Mouse (Mus musculus): ENCODE results near the gene Vamp1. TPM values are rescaled to one million over a fixed set of nuclear protein-coding genes. Genes with fewer than 3 reads are reported as not detected.
"Not testable (repeated sequence)": the region's sequence is repeated elsewhere in the genome, so short reads cannot be mapped to it uniquely, and the experiment has no call there.

Gene Vamp1
- polyA plus RNA-seq, 1 experiment from 2014 or later, result 7.5 TPM

- H3K27me3 ChIP-seq (ENCODE audit: insufficient read depth, low read length), result no peaks in the 10 kb centered on the region; the same call in 1 of the 2 replicates
- H3K4me3 ChIP-seq (ENCODE audit: low read length), result peak overlapping the region; percentile 13; the same call in 1 of the 2 replicates
- H3K4me1 ChIP-seq (ENCODE audit: insufficient read depth, low read length), result peaks cover 3% of the 10 kb centered on the region; the same call in 1 of the 2 replicates
- WGBS, result 21% methylated on average over 17 of the region's 17 CpGs
- peak overlapping the region; percentile 46 for H3K4me2 ChIP-seq (replicated peaks; ENCODE audit: low read depth, low read length)
- H3K27ac ChIP-seq (ENCODE audit: low read length), result no peak overlapping the region
- H3K9ac ChIP-seq (replicated peaks; ENCODE audit: low read length), result peak overlapping the region; percentile 43
- ATAC-seq (ENCODE audit: low FRiP score, low TSS enrichment), result peak; percentile 87
- H3K36me3 ChIP-seq (ENCODE audit: insufficient read depth, low read length), result no peaks in the 10 kb centered on the region
- no peaks in the 10 kb centered on the region for H3K9me3 ChIP-seq (ENCODE audit: low read length)
Observed at GRCm38 (mm10) chr6:125271455-125272227, 56.3 kb downstream of the Vamp1 start.

- no peak overlapping the region for H3K4me2 ChIP-seq (replicated peaks; ENCODE audit: low read depth, low read length)
- no peak for ATAC-seq (ENCODE audit: low FRiP score, low TSS enrichment)
- H3K36me3 ChIP-seq (ENCODE audit: insufficient read depth, low read length), result no peaks in the 10 kb centered on the region
- peaks cover 3% of the 10 kb centered on the region; the same call in 1 of the 2 replicates for H3K4me1 ChIP-seq (ENCODE audit: insufficient read depth, low read length)
- WGBS, result 76% methylated on average over 10 of the region's 10 CpGs
- no peak overlapping the region for H3K27ac ChIP-seq (ENCODE audit: low read length)
- no peaks in the 10 kb centered on the region; the same call in 1 of the 2 replicates for H3K27me3 ChIP-seq (ENCODE audit: insufficient read depth, low read length)
- peak overlapping the region; percentile 43 for H3K9ac ChIP-seq (replicated peaks; ENCODE audit: low read length)
- H3K4me3 ChIP-seq (ENCODE audit: low read length), result no peak overlapping the region
- H3K9me3 ChIP-seq (ENCODE audit: low read length), result no peaks in the 10 kb centered on the region
Observed at GRCm38 (mm10) chr6:125272228-125272785, 57.0 kb downstream of the Vamp1 start.

DNA sequence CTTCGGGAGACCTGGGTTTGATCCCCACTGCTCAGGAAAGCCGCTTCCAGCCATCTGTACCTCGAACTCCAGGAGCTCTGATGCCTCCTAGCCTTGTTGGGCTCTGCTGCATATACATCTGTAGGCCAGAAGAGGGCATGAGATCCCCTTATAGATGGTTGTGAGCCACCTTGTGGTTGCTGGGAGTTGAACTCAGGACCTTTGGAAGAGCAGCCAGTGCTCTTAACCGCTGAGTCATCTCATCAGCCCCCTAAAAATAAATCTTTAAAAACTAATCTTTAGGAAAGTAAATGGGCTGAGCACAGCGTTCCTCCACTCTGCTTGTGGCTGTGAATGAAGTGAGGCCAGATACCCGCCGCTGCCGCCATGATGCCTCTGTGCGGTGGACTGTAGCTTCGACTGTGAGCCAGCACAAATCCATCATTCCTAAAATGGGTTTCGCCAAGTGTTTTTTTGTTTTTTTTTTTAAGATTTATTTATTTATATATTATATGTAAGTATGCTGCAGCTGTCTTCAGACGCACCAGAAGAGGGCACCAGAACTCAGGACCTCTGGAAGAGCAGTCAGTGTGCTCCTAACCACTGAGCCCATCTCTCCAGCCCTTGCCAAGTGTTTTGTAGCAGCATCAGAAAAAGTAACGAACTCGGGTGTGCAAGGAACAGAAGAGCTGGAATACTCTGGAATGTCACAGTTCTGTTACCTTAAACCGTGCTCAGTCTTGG lies 59.7 kb downstream of the Vamp1 start:
- H3K4me2 ChIP-seq (replicated peaks; ENCODE audit: low read depth, low read length), result no peak overlapping the region
- no peaks in the 10 kb centered on the region; the same call in 1 of the 2 replicates for H3K27me3 ChIP-seq (ENCODE audit: insufficient read depth, low read length)
- ATAC-seq (ENCODE audit: low FRiP score, low TSS enrichment), result no peak
- H3K4me1 ChIP-seq (ENCODE audit: insufficient read depth, low read length), result peaks cover 3% of the 10 kb centered on the region; the same call in 1 of the 2 replicates
- H3K36me3 ChIP-seq (ENCODE audit: insufficient read depth, low read length), result no peaks in the 10 kb centered on the region
- no peak overlapping the region for H3K4me3 ChIP-seq (ENCODE audit: low read length)
- 50% methylated on average over 15 of the region's 15 CpGs for WGBS
- no peaks in the 10 kb centered on the region for H3K9me3 ChIP-seq (ENCODE audit: low read length)
- H3K9ac ChIP-seq (replicated peaks; ENCODE audit: low read length), result no peak overlapping the region
- H3K27ac ChIP-seq (ENCODE audit: low read length), result no peak overlapping the region

GRCm38 (mm10) chr6:125279729-125280128 lies 64.4 kb downstream of the Vamp1 start:
- no peaks in the 10 kb centered on the region for H3K27me3 ChIP-seq (ENCODE audit: insufficient read depth, low read length)
- H3K9ac ChIP-seq (replicated peaks; ENCODE audit: low read length), result no peak overlapping the region
- no peak overlapping the region for H3K27ac ChIP-seq (ENCODE audit: low read length)
- H3K9me3 ChIP-seq (ENCODE audit: low read length), result no peaks in the 10 kb centered on the region
- 55% methylated on average over 8 of the region's 8 CpGs for WGBS
- H3K4me1 ChIP-seq (ENCODE audit: insufficient read depth, low read length), result 0 out of 2 replicates have a peak, but pooled peaks cover 3% of the 10 kb centered on the region
- no peaks in the 10 kb centered on the region for H3K36me3 ChIP-seq (ENCODE audit: insufficient read depth, low read length)
- ATAC-seq (ENCODE audit: low FRiP score, low TSS enrichment), result no peak
- H3K4me2 ChIP-seq (replicated peaks; ENCODE audit: low read depth, low read length), result no peak overlapping the region
- H3K4me3 ChIP-seq (ENCODE audit: low read length), result no peak overlapping the region

DNA sequence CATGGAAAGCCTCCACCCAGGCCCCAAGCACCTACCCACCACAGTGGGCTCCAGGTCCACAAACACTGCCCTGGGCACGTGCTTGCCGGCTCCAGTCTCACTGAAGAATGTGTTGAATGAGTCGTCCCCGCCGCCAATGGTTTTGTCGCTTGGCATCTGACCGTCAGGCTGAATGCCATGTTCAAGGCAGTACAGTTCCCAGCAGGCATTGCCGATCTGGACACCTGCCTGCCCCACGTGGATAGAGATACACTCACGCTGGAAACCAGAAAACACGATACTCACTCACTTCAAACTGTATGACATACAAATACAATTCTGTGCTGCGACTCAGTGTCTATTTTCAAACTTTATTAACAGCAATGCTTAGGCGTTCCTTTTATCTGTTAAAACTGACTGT lies 67.4 kb downstream of the Vamp1 start:
- not testable (repeated sequence) for H3K27ac ChIP-seq (ENCODE audit: low read length); ATAC-seq (ENCODE audit: low FRiP score, low TSS enrichment); H3K4me3 ChIP-seq (ENCODE audit: low read length); H3K4me1 ChIP-seq (ENCODE audit: insufficient read depth, low read length); H3K4me2 ChIP-seq (replicated peaks; ENCODE audit: low read depth, low read length); H3K36me3 ChIP-seq (ENCODE audit: insufficient read depth, low read length); H3K27me3 ChIP-seq (ENCODE audit: insufficient read depth, low read length); H3K9ac ChIP-seq (replicated peaks; ENCODE audit: low read length); H3K9me3 ChIP-seq (ENCODE audit: low read length)
- 92% methylated on average over 13 of the region's 13 CpGs for WGBS

GRCm38 (mm10) chr6:125284250-125284649 lies 68.9 kb downstream of the Vamp1 start:
- Histone ChIP-seq H3K27me3 (ENCODE audit: insufficient read depth, low read length) (no peaks in the 10 kb centered on the region), H3K4me3 (ENCODE audit: low read length) (no peak overlapping the region), H3K9me3 (ENCODE audit: low read length) (no peaks in the 10 kb centered on the region), H3K9ac (replicated peaks; ENCODE audit: low read length) (no peak overlapping the region), H3K36me3 (ENCODE audit: insufficient read depth, low read length) (no peaks in the 10 kb centered on the region), H3K4me1 (ENCODE audit: insufficient read depth, low read length) (0 out of 2 replicates have a peak, but pooled peaks cover 3% of the 10 kb centered on the region), H3K27ac (ENCODE audit: low read length) (no peak overlapping the region), H3K4me2 (replicated peaks; ENCODE audit: low read depth, low read length) (no peak overlapping the region)
- ATAC-seq (ENCODE audit: low FRiP score, low TSS enrichment), result no peak
- 22% methylated on average over 8 of the region's 8 CpGs for WGBS

DNA sequence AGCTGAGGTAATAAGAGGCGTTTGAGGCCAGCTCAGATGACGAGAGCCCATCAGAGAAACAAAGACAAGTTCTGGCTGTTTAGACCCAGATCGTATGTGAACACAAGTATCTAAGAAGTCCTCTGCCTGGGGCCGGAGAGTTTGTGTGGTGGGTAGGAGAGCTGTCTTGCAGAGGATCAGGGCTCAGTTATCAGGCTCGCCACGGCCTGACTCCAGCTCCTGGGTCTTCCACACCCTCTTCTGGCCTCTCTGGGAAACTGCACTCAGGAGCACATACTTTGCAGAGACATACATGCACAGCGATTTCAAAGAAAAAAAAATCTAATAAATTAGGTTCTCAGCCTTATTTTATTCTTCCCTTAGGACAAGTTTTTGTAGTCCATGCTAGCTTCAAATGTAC lies 69.4 kb downstream of the Vamp1 start:
- Histone ChIP-seq H3K27ac (ENCODE audit: low read length) (no peak overlapping the region; the same call in 1 of the 2 replicates), H3K9me3 (ENCODE audit: low read length) (no peaks in the 10 kb centered on the region), H3K36me3 (ENCODE audit: insufficient read depth, low read length) (no peaks in the 10 kb centered on the region), H3K4me2 (replicated peaks; ENCODE audit: low read depth, low read length) (no peak overlapping the region), H3K9ac (replicated peaks; ENCODE audit: low read length) (no peak overlapping the region), H3K4me1 (ENCODE audit: insufficient read depth, low read length) (0 out of 2 replicates have a peak, but pooled peaks cover 3% of the 10 kb centered on the region), H3K27me3 (ENCODE audit: insufficient read depth, low read length) (no peaks in the 10 kb centered on the region), H3K4me3 (ENCODE audit: low read length) (no peak overlapping the region)
- 90% methylated on average over 7 of the region's 7 CpGs for WGBS
- ATAC-seq (ENCODE audit: low FRiP score, low TSS enrichment), result no peak

- Histone ChIP-seq H3K9me3 (ENCODE audit: low read length) (no peaks in the 10 kb centered on the region), H3K27ac (ENCODE audit: low read length) (no peak within 1 kb of the TSS), H3K4me1 (ENCODE audit: insufficient read depth, low read length) (0 out of 2 replicates have a peak, but pooled peaks cover 3% of the 10 kb centered on the region), H3K36me3 (ENCODE audit: insufficient read depth, low read length) (no peaks in the 10 kb centered on the region), H3K9ac (replicated peaks; ENCODE audit: low read length) (no peak within 1 kb of the TSS), H3K4me2 (replicated peaks; ENCODE audit: low read depth, low read length) (no peak within 1 kb of the TSS), H3K4me3 (ENCODE audit: low read length) (no peak within 1 kb of the TSS), H3K27me3 (ENCODE audit: insufficient read depth, low read length) (no peaks in the 10 kb centered on the region)
- ATAC-seq (ENCODE audit: low FRiP score, low TSS enrichment), result peak; percentile 59; the same call in 1 of the 2 replicates
- WGBS, result 92% methylated on average over 22 of the region's 22 CpGs
Observed at GRCm38 (mm10) chr6:125285890-125286289, 70.5 kb downstream of the Vamp1 start, which contains the start of gene Tuba3a. Gene Tuba3a (minus strand): TSS chr6:125286042.

- Histone ChIP-seq H3K4me2 (replicated peaks; ENCODE audit: low read depth, low read length) (no peak overlapping the region), H3K4me3 (ENCODE audit: low read length) (no peak overlapping the region), H3K36me3 (ENCODE audit: insufficient read depth, low read length) (no peaks in the 10 kb centered on the region), H3K27me3 (ENCODE audit: insufficient read depth, low read length) (no peaks in the 10 kb centered on the region), H3K27ac (ENCODE audit: low read length) (no peak overlapping the region), H3K9me3 (ENCODE audit: low read length) (no peaks in the 10 kb centered on the region), H3K4me1 (ENCODE audit: insufficient read depth, low read length) (0 out of 2 replicates have a peak, but pooled peaks cover 3% of the 10 kb centered on the region), H3K9ac (replicated peaks; ENCODE audit: low read length) (no peak overlapping the region)
- whole genome bisulfite sequencing, result 75% methylated on average over 4 of the region's 4 CpGs
- ATAC-seq (ENCODE audit: low FRiP score, low TSS enrichment), result no peak
Observed at GRCm38 (mm10) chr6:125286944-125287343, 71.6 kb downstream of the Vamp1 start.
